Mouse (Mus musculus) thymus, postnatal 0 days (tissue): ENCODE data around the gene Sugct. TPM values are rescaled to one million over a fixed set of nuclear protein-coding genes. Genes with fewer than 3 reads are reported as not detected.
A peak's percentile ranks its signal among the peaks of the same experiment; 100 is the strongest.

ENCODE experiments used
- DNase-seq: peaks from one replicate; pipeline ENCODE4 v3.0.0-alpha.2; 2015; ENCODE audit warnings: low spot score
- polyA plus RNA-seq: library from polyadenylated mRNA; unstranded; fragments of >200 nt; fragmentation: Nextera tagmentation; extraction: Ambion mirVana; gene quantifications from 2 replicates; pipeline ENCODE4 v1.2.1, GENCODE M21; 2015

Sugct gene
- 5.8 and 6.0 TPM in 2 replicates for polyA plus RNA-seq

DNA sequence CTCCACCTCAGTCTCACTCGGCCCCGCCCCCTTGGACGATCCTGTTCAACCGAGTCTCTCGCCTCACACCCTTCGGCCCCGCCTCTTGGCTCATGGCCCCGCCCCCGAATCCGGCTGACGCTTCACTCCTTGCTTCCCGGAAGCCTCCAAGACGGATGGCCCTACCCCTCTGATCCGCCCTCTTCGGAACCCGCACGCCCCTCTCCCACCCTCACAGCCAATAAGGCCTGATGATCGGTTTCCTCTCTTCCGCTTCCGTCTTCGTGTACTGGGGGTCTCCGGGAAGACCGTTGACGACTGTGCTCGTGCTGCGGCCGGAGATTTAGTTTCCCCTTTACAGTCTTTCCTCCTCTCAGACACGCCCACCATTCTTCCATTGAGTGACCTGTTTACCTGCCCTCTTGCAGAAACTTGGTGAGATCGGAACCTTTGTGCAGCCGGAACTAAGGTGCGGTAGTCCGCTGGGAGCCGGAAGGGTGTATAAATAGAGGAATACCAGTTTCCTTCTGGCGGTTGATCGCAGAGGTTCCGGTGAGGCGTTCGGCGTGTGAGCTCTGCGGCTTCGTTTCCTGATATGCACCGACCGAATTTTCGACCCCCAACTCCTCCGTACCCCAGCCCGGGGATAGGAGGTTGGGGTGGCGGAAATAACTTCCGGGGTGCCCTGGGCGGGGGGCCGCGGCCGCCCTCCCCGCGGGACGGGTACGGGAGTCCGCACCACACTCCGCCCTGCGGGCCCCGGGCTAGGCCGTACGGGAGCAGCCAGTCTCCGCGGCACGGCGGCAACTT lies at the start of gene Sugct, which contains the start of gene Mplkip:
Sugct (minus strand) TSS at position 643 of the 789 bp plus-strand sequence.
Mplkip (plus strand) TSS at position 282 of the 789 bp plus-strand sequence.
- peak; percentile 100 for DNase-seq

- no peak for DNase-seq
These were observed 33.4 kb upstream of the Sugct start for GRCm38 (mm10) chr13:17728798-17729197.

GRCm38 (mm10) chr13:17727922-17728321 lies 32.6 kb upstream of the Sugct start:
- DNase-seq = no peak

DNA sequence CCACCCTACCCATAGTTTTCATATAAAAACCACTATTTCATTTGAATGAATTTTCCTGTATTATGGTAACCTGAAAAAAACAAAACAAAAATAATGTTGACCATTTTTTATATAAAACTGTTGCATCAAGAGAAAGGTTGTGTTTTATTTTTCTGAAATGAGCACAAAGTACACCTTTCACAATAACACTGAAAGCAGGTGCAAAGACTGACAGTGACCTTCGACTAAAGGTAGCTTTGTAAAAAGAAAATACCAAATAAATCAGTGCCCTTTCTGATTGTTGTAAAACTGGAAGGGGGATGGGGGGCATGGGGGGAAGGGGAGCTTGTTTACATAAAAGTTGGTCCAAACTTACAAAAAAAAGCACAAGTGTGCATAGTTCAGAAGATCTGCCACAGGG lies 22.0 kb upstream of the Sugct start:
- no peak for DNase-seq

DNA sequence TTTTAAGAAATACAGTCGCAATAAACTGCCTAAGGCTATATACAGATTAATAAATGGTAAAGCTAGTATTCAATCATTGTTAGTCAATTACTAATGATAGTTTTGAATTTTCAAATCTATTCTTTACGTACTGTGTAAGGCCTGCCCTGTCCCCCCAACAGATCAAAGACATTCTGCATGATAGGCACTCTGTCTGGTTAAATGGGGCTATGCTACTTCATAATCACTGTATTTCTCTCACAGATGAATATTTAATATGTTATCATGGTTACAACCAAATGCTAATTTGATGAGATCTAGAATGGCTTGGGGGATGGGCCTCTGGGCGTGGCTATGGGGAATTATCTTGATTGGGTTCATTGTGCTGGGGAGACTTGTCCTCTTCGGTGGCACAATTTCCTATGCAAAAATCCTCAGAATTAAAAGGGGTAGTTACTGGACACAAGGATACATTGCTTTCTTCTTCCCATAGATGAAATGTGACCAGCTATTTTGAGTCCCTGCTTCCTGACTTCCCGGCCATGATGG lies 13.5 kb upstream of the Sugct start:
- DNase-seq = no peak

DNA sequence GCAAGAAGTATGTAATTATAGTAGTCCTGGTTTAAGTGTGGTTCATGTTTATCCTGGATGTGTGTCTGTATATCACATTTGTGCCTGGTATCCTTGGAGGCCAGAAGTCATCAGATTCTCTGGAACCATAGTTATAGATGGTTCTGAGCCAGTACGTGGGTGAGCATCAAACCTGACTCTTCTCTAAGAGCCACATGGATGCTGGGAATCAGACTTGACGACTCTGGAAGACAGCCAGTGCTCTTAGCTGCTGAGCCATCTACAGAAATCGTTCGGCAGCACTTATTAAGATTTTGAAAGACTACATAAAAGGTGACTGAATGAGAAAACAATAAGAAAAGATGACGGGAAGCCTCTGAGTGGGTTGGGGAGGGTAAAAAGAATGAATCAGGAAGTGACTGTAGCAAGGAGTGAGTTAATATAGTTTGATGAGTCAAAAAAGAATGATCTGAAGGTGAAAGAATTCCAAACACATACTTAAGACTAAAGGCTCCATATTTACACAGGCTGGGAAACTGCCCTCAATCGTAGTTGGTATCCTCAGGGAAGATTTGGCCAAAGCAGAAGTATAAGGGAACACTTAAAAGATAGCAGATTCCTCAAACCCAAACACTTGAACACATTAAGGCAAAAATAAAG lies 10.0 kb upstream of the Sugct start:
- DNase-seq = no peak

- no peak for DNase-seq
These were observed 7.0 kb upstream of the Sugct start for GRCm38 (mm10) chr13:17702311-17702710.

GRCm38 (mm10) chr13:17701322-17701721 lies 6.0 kb upstream of the Sugct start:
- DNase-seq = no peak

DNA sequence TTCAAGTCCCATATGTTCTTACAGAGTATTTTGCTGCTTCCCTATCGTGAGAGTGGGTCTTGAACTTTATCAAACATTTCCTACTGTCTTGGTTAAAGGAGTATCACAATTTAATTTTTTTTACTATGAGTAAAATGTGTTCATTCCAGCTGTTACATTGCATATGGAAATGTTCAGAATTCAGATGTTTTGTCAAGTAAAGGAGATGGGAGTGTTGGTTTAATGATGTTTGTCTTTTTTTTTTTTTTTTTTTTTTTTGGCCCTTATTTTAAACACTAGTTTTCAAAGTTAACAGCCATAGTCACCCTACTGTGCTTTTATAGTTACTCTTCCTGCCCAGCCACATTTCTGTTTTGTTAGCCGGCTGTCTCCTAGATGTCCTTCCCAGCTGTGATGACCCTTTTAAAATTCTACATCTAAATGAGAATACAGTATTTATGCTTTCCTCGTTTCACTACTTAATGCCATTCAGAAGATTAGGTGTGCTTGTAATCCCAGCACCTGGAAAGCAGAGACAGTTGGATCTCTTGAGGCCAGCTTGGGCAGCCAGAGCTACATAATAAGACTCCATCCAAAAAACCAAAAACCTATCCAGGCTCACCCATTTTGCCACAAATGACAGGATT lies 4.8 kb upstream of the Sugct start:
- DNase-seq = no peak

DNA sequence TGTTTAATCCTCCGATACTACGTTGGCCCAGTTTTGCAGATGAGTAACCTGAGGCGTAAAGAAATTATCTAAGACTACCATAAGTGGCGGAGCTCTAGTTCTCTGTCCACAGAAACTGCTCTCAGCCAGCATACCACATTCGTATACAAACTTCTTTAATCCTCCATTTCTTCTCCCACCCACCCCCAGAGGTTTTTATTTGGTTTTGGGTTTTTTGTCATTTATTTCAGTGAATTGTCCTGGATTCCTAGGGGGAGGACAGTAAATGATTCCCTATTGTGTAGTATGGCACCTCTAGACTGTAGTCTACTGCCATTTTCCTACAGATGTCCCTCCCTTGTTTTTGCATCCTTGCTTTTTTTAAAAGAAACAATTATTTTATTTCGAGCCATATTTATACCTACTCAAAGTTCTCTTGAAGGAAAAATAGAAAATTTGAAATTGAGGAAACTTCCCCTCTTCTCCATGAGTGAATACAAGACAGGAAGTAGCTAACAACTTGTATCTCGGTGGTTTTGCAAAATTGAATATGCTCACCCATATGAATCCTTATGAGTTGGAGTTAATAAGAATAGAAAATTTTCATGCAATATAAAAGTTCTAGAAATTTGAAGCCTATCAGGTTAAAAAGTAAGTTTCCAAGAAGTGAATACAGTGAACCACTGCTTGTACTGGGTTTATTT lies 686 bp upstream of the Sugct start:
- peak; percentile 21 for DNase-seq

DNA sequence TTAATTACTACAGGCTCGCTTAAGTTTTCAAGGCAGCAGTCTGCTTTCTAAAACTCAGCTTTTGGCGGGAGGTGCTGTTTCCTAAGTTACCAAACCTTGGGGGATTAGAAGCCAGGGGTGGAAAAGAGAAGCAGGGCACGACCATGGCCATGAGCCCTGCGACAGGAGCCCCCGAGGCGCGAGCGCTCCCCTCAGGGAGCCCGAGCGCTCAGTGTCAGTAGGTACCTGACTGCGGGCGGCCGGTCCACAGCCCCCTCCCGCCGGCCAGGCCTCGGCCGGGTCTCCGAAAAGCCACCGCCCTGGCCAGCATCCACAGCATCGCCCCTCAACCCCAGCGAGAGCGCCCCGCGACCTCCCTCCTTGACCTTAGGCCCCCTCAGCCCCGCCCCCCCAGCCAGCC lies 939 bp downstream of the Sugct start:
- no peak for DNase-seq

DNA sequence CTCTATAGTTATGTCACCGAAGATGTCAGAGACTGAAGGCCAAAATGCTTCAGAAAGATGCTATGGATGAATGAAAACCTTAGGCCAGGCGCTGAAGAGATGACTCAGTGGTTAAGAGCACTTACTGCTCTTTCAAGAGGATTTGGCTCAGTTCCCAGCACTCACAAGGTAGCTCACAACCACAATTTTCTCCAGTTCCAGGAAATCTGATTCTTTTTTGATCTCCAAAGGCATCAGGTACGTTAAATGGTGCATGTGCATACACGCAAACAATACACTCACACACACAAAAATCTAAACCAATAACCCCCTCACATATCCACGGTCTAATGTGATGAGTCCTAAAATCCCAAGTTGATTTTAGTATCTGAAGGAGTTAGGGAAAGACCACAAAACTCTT lies 1.5 kb downstream of the Sugct start:
- peak; percentile 19 for DNase-seq

- DNase-seq = no peak
These were observed 3.9 kb downstream of the Sugct start for GRCm38 (mm10) chr13:17691436-17691835.

DNA sequence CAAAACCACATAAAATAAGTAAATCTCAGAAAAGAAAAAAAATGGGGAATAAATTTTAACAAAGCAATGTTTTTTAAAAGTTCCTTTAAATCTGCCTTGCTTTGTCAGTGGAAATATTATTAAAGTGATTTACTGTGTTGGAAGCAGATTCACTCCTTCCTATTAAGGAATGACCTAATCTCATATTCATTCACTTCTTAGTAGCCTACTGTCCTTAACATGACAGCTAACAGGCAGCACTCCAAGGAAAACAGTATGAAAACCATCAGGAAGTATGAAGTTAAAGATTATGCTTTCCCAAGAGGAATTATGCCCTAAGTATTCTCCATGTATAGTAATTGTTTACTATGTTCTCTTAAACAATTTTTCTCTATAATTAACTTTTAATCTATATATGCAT lies 4.7 kb downstream of the Sugct start:
- DNase-seq = no peak

GRCm38 (mm10) chr13:17689461-17689860 lies 5.9 kb downstream of the Sugct start:
- DNase-seq = no peak

GRCm38 (mm10) chr13:17671122-17671521 lies 24.2 kb downstream of the Sugct start:
- DNase-seq = no peak

- no peak for DNase-seq
These were observed 28.0 kb downstream of the Sugct start for GRCm38 (mm10) chr13:17667380-17667779.

GRCm38 (mm10) chr13:17642294-17642693 lies 53.1 kb downstream of the Sugct start:
- peak; percentile 33 for DNase-seq

GRCm38 (mm10) chr13:17638008-17638407 lies 57.3 kb downstream of the Sugct start:
- no peak for DNase-seq

- DNase-seq = no peak
These were observed 68.2 kb downstream of the Sugct start for GRCm38 (mm10) chr13:17627108-17627507.

DNA sequence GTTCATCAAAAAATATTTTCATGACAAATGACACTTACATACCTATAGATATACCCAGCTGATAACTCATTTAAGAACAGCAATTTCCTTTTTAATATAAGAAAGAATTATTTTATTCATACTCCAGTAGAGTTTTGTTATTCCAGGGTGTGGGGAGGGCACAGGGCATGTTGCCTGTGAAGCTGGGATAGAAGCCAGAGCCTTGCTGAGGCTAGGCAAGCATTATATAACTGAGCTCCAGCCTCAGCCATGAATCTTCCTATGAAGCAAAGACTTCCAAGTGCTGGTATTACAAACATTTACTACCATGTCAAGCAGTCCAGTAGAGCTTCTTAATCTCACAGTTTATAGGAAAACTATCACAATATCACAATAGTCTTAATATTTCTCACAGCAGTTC lies 70.4 kb downstream of the Sugct start:
- DNase-seq = no peak
